Mouse (Mus musculus) heart, postnatal 25 days (tissue): ENCODE measurements around the gene Abcg4. TPM values are rescaled to one million over a fixed set of nuclear protein-coding genes. Genes with fewer than 3 reads are reported as not detected.

Source experiments
- microRNA-seq: library from miRNA; unstranded; fragments of <30 nt; microRNA quantifications from one replicate; pipeline ENCODE4 v1.2.0, GENCODE M21; 2022
- total RNA-seq, 2 experiments: library from RNA; stranded (reverse); gene quantifications; 2 replicates each; pipeline ENCODE4 v1.2.3; 2021

Abcg4 gene
- total RNA-seq, 2 experiments from 2014 or later = 0.34 to 0.42 TPM

Small RNA genes within 50 kb of the gene (microRNA-seq; reads per million reads assigned to microRNA genes)
- gene Gm44335 = not detected

Other genes with a start within 250 kb of the Abcg4 start
- 10 to 100 TPM; 13.9 to 22.2 TPM for gene Thy1, start 245.2 kb downstream of the Abcg4 start, total RNA-seq
- gene Usp2, start 221.6 kb downstream of the Abcg4 start, total RNA-seq = 100 to 1,000 TPM in 1 of 2 experiments, 10 to 100 TPM in 1; 77.7 to 191 TPM
- not detected for gene Mfrp, start 186.9 kb downstream of the Abcg4 start, total RNA-seq
- gene C1qtnf5, start 181.4 kb downstream of the Abcg4 start, total RNA-seq = 10 to 100 TPM in 1 of 2 experiments, 1 to 10 TPM in 1; 9.7 to 10.9 TPM
- gene Gm49380, start 175.1 kb downstream of the Abcg4 start, total RNA-seq = under 1 TPM in 1 of 2 experiments, not detected in 1; 0.11 TPM
- gene Rnf26, start 175.1 kb downstream of the Abcg4 start, total RNA-seq = 1 to 10 TPM; 7.7 to 8.1 TPM
- 10 to 100 TPM; 38.9 to 40.4 TPM for gene Mcam, start 154.1 kb downstream of the Abcg4 start, total RNA-seq
- 10 to 100 TPM; 18.6 to 22.4 TPM for gene Cbl, start 54.6 kb downstream of the Abcg4 start, total RNA-seq
- not detected for gene Ccdc153, start 47.9 kb downstream of the Abcg4 start, total RNA-seq
- gene Pdzd3, start 37.1 kb downstream of the Abcg4 start, total RNA-seq = 1 to 10 TPM; 4.3 to 4.4 TPM
- gene Nlrx1, start 20.0 kb downstream of the Abcg4 start, total RNA-seq = 10 to 100 TPM; 19.4 to 20.7 TPM
- 10 to 100 TPM in 1 of 2 experiments, 1 to 10 TPM in 1; 7.9 to 12.7 TPM for gene Hinfp, start 17.1 kb upstream of the Abcg4 start, total RNA-seq
- gene C2cd2l, start 31.7 kb upstream of the Abcg4 start, total RNA-seq = 10 to 100 TPM; 11.7 to 13.9 TPM
- 10 to 100 TPM; 18.6 to 19.6 TPM for gene Dpagt1, start 37.4 kb upstream of the Abcg4 start, total RNA-seq
- gene H2afx, start 46.1 kb upstream of the Abcg4 start, total RNA-seq = 10 to 100 TPM; 14.6 to 15.6 TPM
- 10 to 100 TPM; 46.3 to 47.0 TPM for gene Hmbs, start 55.6 kb upstream of the Abcg4 start, total RNA-seq
- 10 to 100 TPM; 14.3 to 14.8 TPM for gene Vps11, start 73.1 kb upstream of the Abcg4 start, total RNA-seq
- gene Hyou1, start 90.9 kb upstream of the Abcg4 start, total RNA-seq = 10 to 100 TPM; 70.2 to 78.9 TPM
- gene Slc37a4, start 108.2 kb upstream of the Abcg4 start, total RNA-seq = 10 to 100 TPM; 25.5 to 27.9 TPM
- gene Rps25, start 118.5 kb upstream of the Abcg4 start, total RNA-seq = 100 to 1,000 TPM; 745 to 824 TPM
- gene Trappc4, start 119.0 kb upstream of the Abcg4 start, total RNA-seq = 10 to 100 TPM; 34.9 to 35.1 TPM
- 1 to 10 TPM; 7.2 to 8.0 TPM for gene Ccdc84, start 130.0 kb upstream of the Abcg4 start, total RNA-seq
- gene Foxr1, start 152.5 kb upstream of the Abcg4 start, total RNA-seq = not detected
- gene Upk2, start 166.4 kb upstream of the Abcg4 start, total RNA-seq = not detected
- 10 to 100 TPM; 44.9 to 57.6 TPM for gene Bcl9l, start 194.2 kb upstream of the Abcg4 start, total RNA-seq